Mouse (Mus musculus): ENCODE results near the gene Shld1. TPM values are rescaled to one million over a fixed set of nuclear protein-coding genes. Genes with fewer than 3 reads are reported as not detected.

Gene Shld1
- polyA plus RNA-seq, 1 experiment from 2014 or later: 17.7 TPM

DNA sequence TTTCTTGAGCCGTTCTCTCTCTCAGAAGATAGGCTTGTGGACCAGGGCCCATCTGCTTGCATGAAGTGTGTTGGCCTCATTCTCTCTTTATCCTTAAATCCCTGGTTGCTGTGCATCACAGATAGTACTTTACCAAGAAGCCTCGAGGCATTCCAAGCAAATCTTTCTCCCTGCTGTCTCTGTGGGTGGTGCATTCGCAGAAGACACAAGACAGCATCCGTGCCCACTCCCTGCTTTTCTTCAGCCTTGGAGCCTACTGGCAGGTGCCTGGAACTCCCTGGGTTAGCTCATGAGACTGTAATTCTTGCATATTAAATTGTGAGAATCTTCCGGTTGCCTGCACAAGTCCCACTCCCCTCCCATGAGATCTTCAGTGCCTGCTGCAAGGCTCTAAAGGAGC is 71.2 kb downstream of the Shld1 start:
- Histone ChIP-seq H3K27me3 (ENCODE audit: insufficient read depth, low read length) (no peaks in the 10 kb centered on the region), H3K4me3 (replicated peaks; ENCODE audit: low read depth, low read length) (no peak overlapping the region), H3K9ac (ENCODE audit: low read depth, low read length) (no peak overlapping the region), H3K4me1 (replicated peaks; ENCODE audit: insufficient read depth, low read length) (no peaks in the 10 kb centered on the region), H3K36me3 (ENCODE audit: insufficient read depth, low read length) (no peaks in the 10 kb centered on the region), H3K4me2 (ENCODE audit: low read length) (no peak overlapping the region), H3K27ac (no peak overlapping the region), H3K9me3 (replicated peaks; ENCODE audit: low read length) (no peaks in the 10 kb centered on the region)
- no peak for TF ChIP-seq CTCF (IDR thresholded peaks at IDR 0.05; ENCODE audit: low read depth)
- DNase-seq (ENCODE audit: low spot score): no peak
- 83% methylated on average over 5 of the region's 5 CpGs for WGBS
- no peak for ATAC-seq (replicated peaks; ENCODE audit: low FRiP score, low read depth)

DNA sequence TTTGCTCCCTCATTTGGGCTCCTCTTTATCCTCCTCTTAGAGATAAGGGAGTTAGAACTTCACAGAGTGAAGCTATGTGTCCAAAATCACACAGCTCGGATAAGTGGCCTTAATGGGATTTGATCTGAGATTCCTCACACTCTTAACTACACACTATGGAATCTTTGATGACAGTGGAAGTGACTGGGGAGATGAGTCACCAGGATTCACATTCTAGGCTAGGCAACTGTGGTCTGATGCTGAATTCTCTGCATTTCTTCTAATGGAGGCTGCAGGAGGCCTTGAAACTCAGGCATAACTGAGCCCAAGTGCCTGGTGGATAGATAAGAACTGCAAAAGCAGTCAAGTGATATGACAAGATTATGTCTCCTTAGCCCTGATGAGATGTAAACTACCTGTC is 84.1 kb downstream of the Shld1 start:
- ATAC-seq (replicated peaks; ENCODE audit: low FRiP score, low read depth) (no peak), DNase-seq (ENCODE audit: low spot score) (no peak)
- no peak overlapping the region for H3K9ac ChIP-seq (ENCODE audit: low read depth, low read length)
- no peaks in the 10 kb centered on the region for H3K4me1 ChIP-seq (replicated peaks; ENCODE audit: insufficient read depth, low read length)
- H3K27me3 ChIP-seq (ENCODE audit: insufficient read depth, low read length): no peaks in the 10 kb centered on the region
- no peak overlapping the region for H3K27ac ChIP-seq
- TF ChIP-seq CTCF (IDR thresholded peaks at IDR 0.05; ENCODE audit: low read depth): no peak
- H3K4me3 ChIP-seq (replicated peaks; ENCODE audit: low read depth, low read length): no peak overlapping the region
- H3K36me3 ChIP-seq (ENCODE audit: insufficient read depth, low read length): no peaks in the 10 kb centered on the region
- no peak overlapping the region for H3K4me2 ChIP-seq (ENCODE audit: low read length)
- WGBS: 81% methylated on average over 1 of the region's 1 CpGs
- H3K9me3 ChIP-seq (replicated peaks; ENCODE audit: low read length): no peaks in the 10 kb centered on the region

DNA sequence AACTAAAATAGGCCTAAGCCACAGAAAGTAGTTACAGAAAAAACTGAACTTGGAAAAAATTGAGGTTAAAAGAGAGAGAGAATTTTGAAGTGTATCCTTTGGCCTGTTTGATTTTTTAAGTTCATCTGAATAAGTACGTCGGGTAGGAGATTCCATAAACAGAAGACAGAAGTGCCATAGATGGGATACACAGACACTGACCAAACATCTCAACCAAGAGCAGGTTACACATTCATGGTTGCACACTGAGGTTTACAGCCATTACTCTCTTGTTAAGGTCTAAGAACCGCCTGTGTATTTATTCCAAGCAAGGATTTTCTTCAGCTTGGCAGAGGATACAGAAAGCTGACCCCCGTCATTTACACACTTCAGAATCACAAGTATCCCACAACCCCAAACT is 94.2 kb downstream of the Shld1 start, which contains the start of gene Chgb:
Chgb (plus strand) TSS at position 301 of the 400 bp plus-strand sequence.
- H3K27ac ChIP-seq: no peak within 1 kb of the TSS
- H3K9ac ChIP-seq (ENCODE audit: low read depth, low read length): no peak within 1 kb of the TSS
- no peaks in the 10 kb centered on the region for H3K27me3 ChIP-seq (ENCODE audit: insufficient read depth, low read length)
- no peaks in the 10 kb centered on the region for H3K9me3 ChIP-seq (replicated peaks; ENCODE audit: low read length)
- DNase-seq (ENCODE audit: low spot score) (no peak), ATAC-seq (replicated peaks; ENCODE audit: low FRiP score, low read depth) (no peak)
- H3K4me1 ChIP-seq (replicated peaks; ENCODE audit: insufficient read depth, low read length): no peaks in the 10 kb centered on the region
- no peak for TF ChIP-seq CTCF (IDR thresholded peaks at IDR 0.05; ENCODE audit: low read depth)
- no peaks in the 10 kb centered on the region for H3K36me3 ChIP-seq (ENCODE audit: insufficient read depth, low read length)
- 10% methylated on average over 4 of the region's 4 CpGs for WGBS
- H3K4me2 ChIP-seq (ENCODE audit: low read length): peak within 1 kb of the TSS; percentile 61
- H3K4me3 ChIP-seq (replicated peaks; ENCODE audit: low read depth, low read length): peak within 1 kb of the TSS; percentile 24

DNA sequence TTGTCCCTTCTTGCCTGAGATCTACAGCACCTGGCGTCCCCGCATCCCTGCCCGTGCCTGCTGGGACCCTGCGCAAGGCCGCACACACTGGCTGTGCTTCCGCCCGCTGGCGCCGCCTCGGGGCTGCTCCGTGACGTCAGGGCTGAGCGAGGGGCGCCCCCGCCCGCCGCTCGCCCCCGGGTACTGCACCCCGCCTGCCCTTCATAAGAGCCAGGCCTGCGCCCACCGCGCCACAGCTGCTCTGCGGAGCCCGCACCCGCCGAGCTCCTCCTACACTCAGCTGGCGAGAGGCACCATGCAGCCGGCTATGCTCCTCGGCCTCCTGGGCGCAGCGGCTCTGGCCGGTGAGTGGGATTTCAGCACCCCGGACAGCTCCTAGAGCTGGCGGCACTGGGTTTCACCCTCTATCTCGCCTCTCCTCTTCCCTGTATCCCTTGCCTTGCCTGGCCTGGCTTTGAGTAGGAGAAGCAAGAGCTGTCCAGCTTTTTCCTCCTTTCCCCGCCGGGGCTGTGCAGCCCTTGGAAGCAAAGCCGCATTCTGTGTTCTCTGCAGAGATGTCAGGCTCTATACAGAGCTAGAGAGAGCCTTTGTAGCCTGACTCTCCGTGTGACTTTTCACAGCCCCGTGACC is 94.8 kb downstream of the Shld1 start:
- DNase-seq (ENCODE audit: low spot score) (peak; percentile 97), ATAC-seq (replicated peaks; ENCODE audit: low FRiP score, low read depth) (peak; percentile 97)
- Histone ChIP-seq H3K4me3 (replicated peaks; ENCODE audit: low read depth, low read length) (peak overlapping the region; percentile 24), H3K27me3 (ENCODE audit: insufficient read depth, low read length) (no peaks in the 10 kb centered on the region), H3K27ac (no peak overlapping the region), H3K4me1 (replicated peaks; ENCODE audit: insufficient read depth, low read length) (no peaks in the 10 kb centered on the region), H3K36me3 (ENCODE audit: insufficient read depth, low read length) (no peaks in the 10 kb centered on the region), H3K9me3 (replicated peaks; ENCODE audit: low read length) (no peaks in the 10 kb centered on the region), H3K9ac (ENCODE audit: low read depth, low read length) (no peak overlapping the region), H3K4me2 (ENCODE audit: low read length) (peak overlapping the region; percentile 61)
- WGBS: under 1% methylated on average over 36 of the region's 41 CpGs
- TF ChIP-seq CTCF (IDR thresholded peaks at IDR 0.05; ENCODE audit: low read depth): no peak

DNA sequence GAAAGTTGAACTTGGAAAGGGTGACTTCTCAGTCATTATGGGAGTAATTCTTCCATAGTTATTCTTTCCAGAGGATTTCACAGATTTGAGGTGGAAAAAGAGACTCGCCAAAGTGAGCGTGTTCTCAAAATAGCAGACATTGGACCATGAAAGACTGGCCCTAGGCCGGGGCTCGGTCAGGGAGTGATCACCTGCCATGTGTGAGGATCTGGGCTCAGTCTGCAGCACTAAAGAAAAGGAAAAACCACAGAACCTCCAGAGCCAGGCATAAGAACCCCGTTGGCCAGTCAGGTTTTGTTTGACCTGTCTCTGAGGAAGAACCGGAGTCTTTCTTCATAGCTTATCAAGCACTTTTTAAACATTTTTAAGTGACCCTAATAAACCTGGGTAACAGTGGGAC is 97.3 kb downstream of the Shld1 start:
- Histone ChIP-seq H3K9ac (ENCODE audit: low read depth, low read length) (no peak overlapping the region), H3K36me3 (ENCODE audit: insufficient read depth, low read length) (no peaks in the 10 kb centered on the region), H3K4me1 (replicated peaks; ENCODE audit: insufficient read depth, low read length) (no peaks in the 10 kb centered on the region), H3K27ac (no peak overlapping the region), H3K4me2 (ENCODE audit: low read length) (no peak overlapping the region), H3K4me3 (replicated peaks; ENCODE audit: low read depth, low read length) (no peak overlapping the region), H3K9me3 (replicated peaks; ENCODE audit: low read length) (no peaks in the 10 kb centered on the region), H3K27me3 (ENCODE audit: insufficient read depth, low read length) (no peaks in the 10 kb centered on the region)
- WGBS: 82% methylated on average over 6 of the region's 6 CpGs
- no peak for ATAC-seq (replicated peaks; ENCODE audit: low FRiP score, low read depth)
- no peak for TF ChIP-seq CTCF (IDR thresholded peaks at IDR 0.05; ENCODE audit: low read depth)
- DNase-seq (ENCODE audit: low spot score): no peak

DNA sequence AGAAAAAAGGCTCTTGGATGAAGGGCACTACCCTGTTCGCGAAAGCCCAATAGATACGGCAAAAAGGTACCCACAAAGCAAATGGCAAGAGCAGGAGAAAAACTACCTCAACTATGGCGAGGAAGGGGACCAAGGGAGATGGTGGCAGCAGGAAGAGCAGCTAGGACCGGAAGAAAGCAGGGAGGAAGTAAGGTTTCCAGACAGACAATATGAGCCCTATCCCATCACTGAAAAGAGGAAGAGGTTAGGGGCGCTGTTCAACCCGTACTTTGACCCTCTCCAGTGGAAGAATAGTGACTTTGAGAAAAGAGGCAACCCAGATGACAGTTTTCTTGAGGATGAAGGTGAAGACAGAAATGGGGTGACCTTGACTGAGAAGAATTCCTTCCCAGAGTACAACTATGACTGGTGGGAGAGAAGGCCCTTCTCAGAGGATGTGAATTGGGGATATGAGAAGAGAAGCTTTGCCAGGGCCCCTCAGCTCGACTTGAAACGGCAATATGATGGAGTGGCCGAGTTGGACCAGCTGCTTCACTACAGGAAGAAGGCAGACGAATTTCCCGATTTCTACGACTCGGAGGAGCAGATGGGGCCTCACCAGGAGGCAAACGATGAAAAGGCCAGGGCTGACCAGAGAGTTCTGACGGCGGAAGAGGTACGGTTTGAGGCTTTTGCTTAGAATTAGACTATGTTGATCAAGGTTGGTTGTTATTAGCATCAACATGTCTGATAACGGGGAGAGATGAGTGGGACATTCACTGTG is 106.9 kb downstream of the Shld1 start:
- H3K27ac ChIP-seq: no peak overlapping the region
- no peak overlapping the region for H3K4me2 ChIP-seq (ENCODE audit: low read length)
- no peaks in the 10 kb centered on the region for H3K36me3 ChIP-seq (ENCODE audit: insufficient read depth, low read length)
- DNase-seq (ENCODE audit: low spot score): no peak
- H3K9me3 ChIP-seq (replicated peaks; ENCODE audit: low read length): no peaks in the 10 kb centered on the region
- ATAC-seq (replicated peaks; ENCODE audit: low FRiP score, low read depth): no peak
- no peak overlapping the region for H3K4me3 ChIP-seq (replicated peaks; ENCODE audit: low read depth, low read length)
- 86% methylated on average over 19 of the region's 19 CpGs for WGBS
- TF ChIP-seq CTCF (IDR thresholded peaks at IDR 0.05; ENCODE audit: low read depth): no peak
- no peak overlapping the region for H3K9ac ChIP-seq (ENCODE audit: low read depth, low read length)
- H3K27me3 ChIP-seq (ENCODE audit: insufficient read depth, low read length): no peaks in the 10 kb centered on the region
- H3K4me1 ChIP-seq (replicated peaks; ENCODE audit: insufficient read depth, low read length): no peaks in the 10 kb centered on the region
